Mouse (Mus musculus): ENCODE measurements around the gene Lin28a.
A peak's percentile ranks its signal among the peaks of the same experiment; 100 is the strongest.

- TF ChIP-seq CTCF (IDR thresholded peaks at IDR 0.05 in 2 of 3, conservative IDR thresholded peaks at IDR 0.05 in 1 of 3; ENCODE audit: control insufficient read depth in 1 of 3, insufficient read depth in 1 of 3, low read depth in 2 of 3, low read length in 3 of 3, poor library complexity in 1 of 3, severe bottlenecking in 1 of 3) (no peak), ZNF384 (IDR thresholded peaks at IDR 0.05; ENCODE audit: low read depth, low read length) (no peak), POLR2A (IDR thresholded peaks at IDR 0.05; ENCODE audit: control insufficient read depth in 1 of 2, insufficient read depth in 1 of 2, low read depth in 1 of 2, low read length in 2 of 2, poor library complexity in 1 of 2) (no peak), ZMIZ1 (IDR thresholded peaks at IDR 0.05; ENCODE audit: low read depth, low read length) (no peak), GATA1 (IDR thresholded peaks at IDR 0.05; ENCODE audit: low read depth, low read length) (0 out of 2 replicates have a peak, but pooled peaks have one; percentile 7), USF2 (IDR thresholded peaks at IDR 0.05; ENCODE audit: borderline replicate concordance in 1 of 2, insufficient read depth in 1 of 2, low read depth in 1 of 2, low read length in 2 of 2) (no peak), EP300 (IDR thresholded peaks at IDR 0.05; ENCODE audit: low read depth in 1 of 2, low read length in 2 of 2) (no peak; a peak in 1 of 4 replicates), NRF1 (IDR thresholded peaks at IDR 0.05; ENCODE audit: insufficient read depth, low read depth, low read length, poor library complexity, severe bottlenecking) (no peak), MAX (IDR thresholded peaks at IDR 0.05; ENCODE audit: low read length) (peak; percentile 56; the same call in 1 of the 2 replicates)
Observed at GRCm38 (mm10) chr4:134005581-134006358, 12.9 kb downstream of the Lin28a start.

Data from MEL (cell line).